Mouse (Mus musculus) cortical plate, adult 2 months (tissue): ENCODE data around the gene Zp1.

Experiments
- CTCF ChIP-seq: fragments of 200-500 bp; IDR thresholded peaks from 2 replicates; pipeline ENCODE4 v1.5.1; 2011; ENCODE audit warnings: mild to moderate bottlenecking, control low read depth, low read length; ENCODE audit not compliant: insufficient read depth; ENCODE audit errors: extremely low read depth
- POLR2A ChIP-seq: fragments of 200-500 bp; IDR thresholded peaks from 2 replicates; pipeline ENCODE4 v1.6.1; 2011; ENCODE audit warnings: mild to moderate bottlenecking, low read length, control low read depth; ENCODE audit not compliant: insufficient read depth; ENCODE audit errors: extremely low read depth

DNA sequence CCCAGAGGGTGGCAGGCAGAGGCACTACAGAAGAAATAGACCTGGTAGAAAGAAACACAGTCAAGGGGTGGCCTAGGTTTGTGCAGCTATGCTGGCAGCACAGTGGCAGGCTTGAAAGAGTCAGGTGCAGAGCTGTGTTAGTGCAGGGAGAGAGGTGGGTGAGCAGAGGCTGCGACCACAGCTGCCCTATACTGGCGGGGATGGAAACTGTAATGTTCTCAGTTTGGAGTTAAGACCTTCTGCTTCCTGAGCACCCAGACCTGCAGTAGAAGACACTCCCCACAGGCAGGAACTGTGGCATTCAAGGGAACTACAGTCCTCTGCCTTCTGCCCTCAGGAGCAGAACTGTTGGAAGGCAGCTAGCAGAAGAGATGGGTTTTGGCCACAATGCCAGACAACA is 5.6 kb downstream of the Zp1 start:
- TF ChIP-seq CTCF (no peak), POLR2A (no peak)
